Mouse (Mus musculus) testis, adult 2 months (tissue): ENCODE results near the gene Igsf3.

Experiments
- CTCF ChIP-seq: fragments of 200-500 bp; IDR thresholded peaks from 2 replicates; pipeline ENCODE4 v1.5.1; 2012; ENCODE audit warnings: low read depth, mild to moderate bottlenecking, inconsistent platforms, low read length, moderate library complexity; ENCODE audit not compliant: control insufficient read depth, insufficient read depth, insufficient replicate concordance
- POLR2A ChIP-seq: fragments of 200-500 bp; IDR thresholded peaks from 2 replicates; pipeline ENCODE4 v1.6.1; 2012; ENCODE audit warnings: low read depth, mild to moderate bottlenecking, inconsistent platforms, low read length, moderate library complexity; ENCODE audit not compliant: control insufficient read depth

GRCm38 (mm10) chr3:101387849-101388248 is 11.0 kb downstream of the Igsf3 start:
- TF ChIP-seq POLR2A (no peak), CTCF (no peak)
